Mouse (Mus musculus): Measurements from ENCODE around the gene Olfr122.

Gene Olfr122

DNA sequence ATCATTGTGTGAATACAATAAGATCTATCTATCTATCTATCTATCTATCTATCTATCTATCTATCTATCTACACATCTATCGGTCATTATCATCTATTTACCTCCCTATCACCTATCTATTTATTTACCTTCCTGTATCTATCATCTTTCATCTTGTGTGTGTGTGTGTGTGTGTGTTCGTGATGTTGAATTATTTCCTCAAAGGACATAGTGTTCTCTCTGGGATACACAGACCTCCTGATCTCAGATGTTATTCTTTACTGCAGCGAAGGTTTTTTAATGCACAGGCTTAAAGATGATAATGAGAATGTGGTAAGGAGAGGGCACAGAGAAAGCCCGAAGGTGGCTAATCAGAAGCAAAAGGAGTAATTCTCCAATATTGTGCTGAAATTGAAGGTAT is at the start of gene Olfr122:
Gene Olfr122, plus strand, starts transcription at position 301 of the 400 bp plus-strand sequence.
- no peak for DNase-seq

DNA sequence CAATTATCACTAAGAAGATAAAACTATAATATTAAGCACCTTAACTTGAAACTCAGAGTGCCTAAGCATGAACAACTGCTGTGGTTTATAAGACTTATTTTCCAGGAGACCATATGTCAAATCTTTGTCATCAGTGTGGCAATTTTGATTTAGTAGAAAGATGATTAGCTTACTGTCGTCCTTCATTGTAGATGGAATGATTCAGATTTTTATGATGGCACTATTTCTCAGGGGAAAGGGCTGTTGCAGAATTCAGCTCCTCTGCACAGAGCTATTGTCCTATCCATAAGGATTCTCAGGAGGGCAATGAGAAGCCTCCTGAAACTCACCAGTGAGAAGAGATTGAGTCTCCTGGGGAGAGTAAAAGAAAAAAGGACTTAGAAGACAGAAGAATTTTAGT is 46.9 kb upstream of the Olfr122 start, which contains the start of gene Olfr120:
Gene Olfr120, plus strand, starts transcription at position 301 of the 400 bp plus-strand sequence.
- DNase-seq = no peak

DNA sequence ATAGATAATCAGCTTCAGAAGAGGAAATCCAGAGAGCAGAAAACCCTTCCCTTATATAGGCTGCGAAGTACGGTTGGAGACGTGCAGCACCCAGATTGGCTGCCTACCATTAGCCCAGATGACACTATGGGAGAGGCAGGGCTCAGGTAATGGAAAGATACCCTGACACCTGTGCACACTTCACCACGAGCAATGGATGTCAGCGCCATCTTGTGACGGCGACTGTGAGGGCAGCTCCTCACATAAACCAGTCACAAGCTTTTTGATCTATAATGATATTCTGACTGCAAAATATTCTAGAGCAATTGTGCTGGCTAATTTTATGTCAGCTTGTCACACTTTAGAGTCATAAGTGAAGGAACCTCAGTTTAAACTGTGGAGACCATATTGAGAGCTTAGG is 30.3 kb upstream of the Olfr122 start:
- DNase-seq = no peak

DNA sequence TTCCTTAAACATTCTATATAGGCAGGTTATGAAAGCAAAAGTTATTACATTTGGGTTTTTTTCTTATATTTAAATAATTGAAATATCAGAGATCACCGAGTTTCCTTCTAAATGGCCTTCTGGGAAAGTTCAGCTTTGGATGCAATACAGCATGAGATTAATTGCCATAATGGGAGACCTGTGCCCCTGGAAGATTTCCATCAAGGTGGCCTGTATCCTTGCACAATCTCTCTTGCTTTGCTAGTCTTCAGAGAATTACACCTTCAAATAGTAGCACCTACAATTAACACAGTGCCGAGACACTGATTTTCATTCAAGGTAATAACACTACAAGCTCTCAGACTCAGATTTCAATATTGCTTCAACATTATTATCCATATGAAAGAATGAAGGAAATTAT is 24.8 kb downstream of the Olfr122 start, which contains the start of gene Olfr123:
Gene Olfr123, plus strand, starts transcription at position 301 of the 400 bp plus-strand sequence.
- no peak for DNase-seq

DNA sequence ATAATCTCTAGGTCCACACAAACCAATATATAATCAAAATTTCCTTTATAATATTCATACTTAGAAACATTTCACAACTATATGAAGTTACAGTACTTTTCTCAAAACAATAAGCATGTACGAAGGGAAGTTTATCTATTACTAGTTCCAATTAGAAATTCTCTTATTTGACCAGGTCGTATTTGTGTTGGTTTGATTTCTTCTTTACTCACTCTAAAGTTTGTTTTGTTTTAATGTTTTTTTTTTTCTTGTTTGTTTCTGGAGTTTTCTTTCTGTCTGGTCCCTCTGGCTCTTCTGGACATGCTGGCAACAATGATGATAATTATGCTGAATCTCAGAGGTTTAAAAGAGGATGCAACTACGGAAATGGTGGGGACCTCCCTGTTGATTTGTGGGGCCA is 31.2 kb downstream of the Olfr122 start, which contains the start of gene Olfr124:
Gene Olfr124, plus strand, starts transcription at position 301 of the 400 bp plus-strand sequence.
- no peak for DNase-seq

Data from thymus, adult 18-20 months (tissue).